Mouse (Mus musculus): Measurements from ENCODE around the gene Eif3l. TPM values are rescaled to one million over a fixed set of nuclear protein-coding genes. Genes with fewer than 3 reads are reported as not detected.

Eif3l gene
- total RNA-seq, 4 experiments from 2014 or later = 70.2 to 76.0 (median 74.9) TPM

- peak; percentile 74 for DNase-seq (ENCODE audit: low spot score)
These were observed 48.8 kb downstream of the Eif3l start for GRCm38 (mm10) chr15:79123751-79124150.

GRCm38 (mm10) chr15:79124331-79124875, 49.4 kb downstream of the Eif3l start:
- DNase-seq (ENCODE audit: low spot score) = no peak

GRCm38 (mm10) chr15:79126217-79126932, 51.4 kb downstream of the Eif3l start:
- DNase-seq (ENCODE audit: low spot score) = no peak

GRCm38 (mm10) chr15:79127101-79127500, 52.1 kb downstream of the Eif3l start:
- no peak for DNase-seq (ENCODE audit: low spot score)

DNA sequence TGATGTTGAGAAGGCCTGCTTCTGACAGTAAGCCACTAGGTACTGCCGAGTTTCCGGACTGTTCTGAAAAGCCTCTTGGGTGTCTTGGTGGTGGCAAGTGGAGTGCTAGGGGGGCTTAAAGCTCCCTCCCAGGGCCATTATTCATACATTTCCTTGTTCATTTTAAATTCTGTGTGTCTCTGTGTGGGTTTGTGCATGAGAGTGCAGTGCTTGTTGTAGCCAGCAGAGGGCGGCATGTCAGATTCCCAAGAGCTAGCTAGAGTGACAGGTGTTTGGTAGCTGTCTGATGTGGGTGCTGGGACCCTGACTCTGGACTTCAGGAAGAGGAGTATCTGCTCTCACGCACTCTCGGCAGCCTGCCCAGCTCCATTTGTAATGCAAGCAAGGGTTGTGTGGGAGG, 53.2 kb downstream of the Eif3l start:
- no peak for DNase-seq (ENCODE audit: low spot score)

DNA sequence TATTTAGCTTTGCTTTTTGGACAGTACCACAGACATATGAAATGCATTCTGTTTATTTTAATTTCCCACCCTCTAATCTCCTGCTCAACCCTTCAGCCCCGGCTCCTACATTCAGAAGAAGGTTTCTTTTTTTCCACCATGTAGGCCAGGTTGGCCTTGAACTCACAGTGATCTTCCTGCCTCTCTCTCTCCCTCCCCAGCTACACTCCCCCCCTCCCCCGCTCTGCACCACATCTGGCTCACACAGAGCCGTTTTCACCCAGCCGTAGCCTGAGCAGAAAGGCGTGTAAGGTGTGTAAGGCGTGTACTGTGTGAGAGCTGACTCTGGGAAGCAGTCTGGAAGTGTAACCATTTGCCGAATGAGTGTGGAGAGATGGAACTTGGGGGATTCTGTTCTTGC, 54.3 kb downstream of the Eif3l start:
- no peak for DNase-seq (ENCODE audit: low spot score)

GRCm38 (mm10) chr15:79130782-79131181, 55.8 kb downstream of the Eif3l start:
- no peak for DNase-seq (ENCODE audit: low spot score)

GRCm38 (mm10) chr15:79131442-79131841, 56.5 kb downstream of the Eif3l start:
- DNase-seq (ENCODE audit: low spot score) = peak; percentile 87

GRCm38 (mm10) chr15:79133191-79133661, 58.2 kb downstream of the Eif3l start:
- no peak for DNase-seq (ENCODE audit: low spot score)

DNA sequence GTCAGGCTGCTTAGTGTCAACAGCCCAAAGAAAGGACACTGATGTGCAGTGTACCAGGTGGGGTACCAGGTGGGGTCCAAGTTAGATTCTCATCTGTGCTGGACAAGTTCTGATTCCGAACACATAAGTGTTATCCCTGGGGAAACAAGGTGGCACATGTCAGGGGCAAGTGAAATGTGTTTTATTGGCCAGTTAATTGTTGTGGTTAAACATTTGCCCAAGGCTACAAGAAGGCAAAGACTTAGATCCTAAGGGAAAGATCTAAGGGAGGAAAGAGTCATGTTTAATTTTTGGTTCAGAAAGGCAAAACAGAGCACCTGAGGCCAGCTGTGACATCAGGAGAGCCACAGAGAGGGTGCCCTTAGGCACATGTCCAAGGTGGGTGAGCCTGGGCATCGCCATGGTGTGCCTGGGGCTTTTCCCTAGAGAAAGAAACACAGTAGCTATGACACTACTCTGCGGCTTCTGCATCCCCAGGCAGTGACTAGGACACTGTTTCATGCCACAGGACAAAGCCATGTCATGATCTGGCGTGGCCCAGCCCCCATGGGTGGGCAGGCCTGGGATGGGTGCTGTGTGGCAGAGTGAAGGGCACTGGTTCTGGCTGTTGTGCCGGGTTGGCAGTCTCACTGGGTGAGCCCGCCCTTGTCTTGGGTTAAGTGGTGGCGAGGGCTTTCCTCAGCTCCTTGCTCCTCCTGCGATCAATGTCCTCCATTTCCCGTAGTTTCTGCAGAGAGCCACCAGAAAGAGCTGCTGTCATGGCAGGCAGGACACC, 59.7 kb downstream of the Eif3l start:
- DNase-seq (ENCODE audit: low spot score) = no peak

- DNase-seq (ENCODE audit: low spot score) = no peak
These were observed 60.4 kb downstream of the Eif3l start for GRCm38 (mm10) chr15:79135332-79135731.

GRCm38 (mm10) chr15:79135783-79136575, 61.0 kb downstream of the Eif3l start:
- DNase-seq (ENCODE audit: low spot score) = no peak

DNA sequence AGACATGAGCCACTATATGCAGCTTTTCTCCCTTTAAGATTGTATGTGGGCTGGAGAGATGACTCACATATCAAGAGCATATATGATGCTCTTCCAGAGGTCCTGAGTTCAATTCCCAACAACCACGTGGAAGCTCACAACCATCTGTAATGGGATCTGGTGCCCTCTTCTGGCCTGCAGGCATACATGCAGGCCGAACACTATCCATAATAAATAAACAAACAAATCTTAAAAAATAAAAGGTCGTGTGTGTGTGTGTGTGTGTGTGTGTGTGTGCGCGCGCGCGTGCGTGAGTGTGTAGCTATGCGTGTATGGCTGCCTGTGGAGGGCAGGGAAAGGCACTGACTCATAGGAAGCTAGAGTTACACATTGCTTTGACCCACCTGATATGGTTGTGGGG, 64.7 kb downstream of the Eif3l start:
- DNase-seq (ENCODE audit: low spot score) = no peak

GRCm38 (mm10) chr15:79140866-79141565, 66.0 kb downstream of the Eif3l start, which contains the start of the genes Polr2f and 1700088E04Rik:
TSS of gene Polr2f (plus strand) at chr15:79141009.
TSS of gene 1700088E04Rik (minus strand) at chr15:79141253.
- peak; percentile 95 for DNase-seq (ENCODE audit: low spot score)

DNA sequence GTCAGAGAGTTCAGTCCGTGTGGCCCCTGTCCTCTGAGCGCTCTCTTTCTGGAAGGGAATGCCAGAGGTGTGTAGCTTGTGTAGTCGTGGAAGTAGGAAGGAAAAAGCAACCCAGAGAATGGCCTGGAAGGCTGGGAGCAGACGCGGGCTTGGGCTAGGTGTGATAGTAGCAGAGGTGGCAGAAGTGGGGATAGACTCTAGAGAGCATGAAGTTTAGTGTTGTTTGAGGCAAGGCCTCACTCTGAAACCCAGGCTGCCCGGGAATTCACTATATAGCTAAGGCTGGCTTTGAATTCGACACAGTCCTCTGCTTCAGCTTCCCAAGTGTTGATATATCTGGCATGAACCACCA, 66.6 kb downstream of the Eif3l start:
- DNase-seq (ENCODE audit: low spot score) = no peak

DNA sequence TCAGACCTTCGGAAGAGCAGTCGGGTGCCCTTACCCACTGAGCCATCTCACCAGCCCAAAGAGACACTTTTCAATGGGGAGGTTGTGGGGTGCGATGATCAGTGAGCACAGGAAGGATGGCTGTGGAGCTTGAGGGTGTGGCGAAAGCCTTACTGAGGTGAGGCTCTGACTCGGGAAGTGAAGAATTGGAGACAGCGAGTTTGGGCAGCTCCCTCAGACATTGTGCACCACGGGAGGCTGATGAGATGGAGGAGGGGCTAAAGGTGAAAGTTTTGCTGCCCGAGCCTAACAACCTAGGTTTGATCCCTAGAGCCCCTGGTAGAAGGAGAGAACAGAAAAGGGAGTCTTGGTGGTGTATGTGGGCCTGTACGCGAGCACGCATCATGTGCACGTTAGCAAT, 68.3 kb downstream of the Eif3l start:
- no peak for DNase-seq (ENCODE audit: low spot score)

Other genes starting within 250 kb of the Eif3l start
- gene Cdc42ep1, start 232.6 kb upstream of the Eif3l start, total RNA-seq (2022) = 10 to 100 TPM; 30.5 to 40.3 (median 39.1) TPM
- gene Lgals2, start 219.7 kb upstream of the Eif3l start, total RNA-seq (2022) = under 1 TPM in 1 of 4 experiments, not detected in 3; 0.65 TPM
- 10 to 100 TPM; 44.8 to 49.1 (median 46.3) TPM for gene Gga1, start 198.0 kb upstream of the Eif3l start, total RNA-seq (2022)
- not detected for gene Gm49510, start 175.5 kb upstream of the Eif3l start, total RNA-seq (2022)
- gene Sh3bp1, start 175.4 kb upstream of the Eif3l start, total RNA-seq (2022) = 1 to 10 TPM; 2.6 to 6.3 (median 4.1) TPM
- 1 to 10 TPM in 2 of 4 experiments, under 1 TPM in 2; 0.69 to 1.0 (median 0.88) TPM for gene Pdxp, start 161.3 kb upstream of the Eif3l start, total RNA-seq (2022)
- 100 to 1,000 TPM; 175 to 339 (median 222) TPM for gene Lgals1, start 148.5 kb upstream of the Eif3l start, total RNA-seq (2022)
- gene Nol12, start 140.2 kb upstream of the Eif3l start, total RNA-seq (2022) = 10 to 100 TPM; 14.7 to 17.9 (median 17.1) TPM
- 10 to 100 TPM; 30.2 to 31.3 (median 31.0) TPM for gene Triobp, start 127.5 kb upstream of the Eif3l start, total RNA-seq (2022)
- 10 to 100 TPM; 64.1 to 92.7 (median 77.5) TPM for gene H1f0, start 46.7 kb upstream of the Eif3l start, total RNA-seq (2022)
- not detected for gene Galr3, start 33.3 kb upstream of the Eif3l start, total RNA-seq (2022)
- gene Ankrd54, start 12.3 kb upstream of the Eif3l start, total RNA-seq (2022) = 1 to 10 TPM; 6.3 to 8.0 (median 7.6) TPM
- 10 to 100 TPM; 41.2 to 42.2 (median 41.5) TPM for gene Micall1, start 33.7 kb downstream of the Eif3l start, total RNA-seq (2022)
- gene Polr2f, start 65.8 kb downstream of the Eif3l start, total RNA-seq (2022) = 100 to 1,000 TPM; 124 to 149 (median 135) TPM
- gene 1700088E04Rik, start 66.1 kb downstream of the Eif3l start, total RNA-seq (2022) = 1 to 10 TPM; 1.6 to 2.7 (median 2.4) TPM
- 1 to 10 TPM in 2 of 4 experiments, under 1 TPM in 2; 0.55 to 1.7 (median 0.94) TPM for gene Sox10, start 90.1 kb downstream of the Eif3l start, total RNA-seq (2022)
- gene Pick1, start 154.0 kb downstream of the Eif3l start, total RNA-seq (2022) = 10 to 100 TPM; 23.5 to 29.8 (median 27.3) TPM
- gene Gm49486, start 154.2 kb downstream of the Eif3l start, total RNA-seq (2022) = 1 to 10 TPM in 3 of 4 experiments, under 1 TPM in 1; 0.63 to 1.5 (median 1.1) TPM
- gene Slc16a8, start 179.6 kb downstream of the Eif3l start, total RNA-seq (2022) = under 1 TPM; 0.46 to 0.78 (median 0.59) TPM
- gene Baiap2l2, start 210.4 kb downstream of the Eif3l start, total RNA-seq (2022) = 1 to 10 TPM in 1 of 4 experiments, under 1 TPM in 1, not detected in 2; 0.54 to 1.3 TPM